Mouse (Mus musculus) ES-E14 (cell line): ENCODE measurements at regions not wholly inside any gene's neighbourhood (a gene's known extent, or its start where the extent isn't known, plus 50 kb on each side); places are given as distances from the start of the nearest gene placed in this dataset.

ENCODE experiments used
- DNase-seq: peaks from one replicate; pipeline ENCODE4 v3.0.0-alpha.2; 2013; ENCODE audit warnings: low read depth, low spot score
- H3K27ac ChIP-seq: 2 replicates; pipeline ENCODE4 v1.5.1; 2012; ENCODE audit warnings: low read depth, mild to moderate bottlenecking, low read length, moderate library complexity, mixed read lengths; ENCODE audit not compliant: poor library complexity, insufficient read depth, severe bottlenecking
- H3K36me3 ChIP-seq: 2 replicates; pipeline ENCODE4 v1.6.1; 2012; ENCODE audit warnings: mild to moderate bottlenecking, low read length, moderate library complexity, mixed read lengths; ENCODE audit not compliant: control insufficient read depth, poor library complexity, insufficient read depth, severe bottlenecking
- H3K4me1 ChIP-seq, 2 experiments: fragments of 150-350 bp in 1 of 2; sonication (generic) in 1 of 2; 2 replicates each; pipeline ENCODE4 v1.6.1; 2012; ENCODE audit warnings: low read length in 2 of 2, mild to moderate bottlenecking in 1 of 2, mixed read lengths in 1 of 2; ENCODE audit not compliant: control insufficient read depth in 2 of 2, insufficient read depth in 2 of 2, poor library complexity in 1 of 2
- H3K4me3 ChIP-seq, 2 experiments: fragments of 150-350 bp in 1 of 2; sonication (generic) in 1 of 2; 2 replicates each; pipeline ENCODE4 v1.5.1; 2012; ENCODE audit warnings: low read length in 2 of 2, low read depth in 1 of 2, mild to moderate bottlenecking in 1 of 2, mixed read lengths in 1 of 2; ENCODE audit not compliant: insufficient read depth in 1 of 2, poor library complexity in 1 of 2, severe bottlenecking in 1 of 2
- H3K9ac ChIP-seq: 2 replicates; pipeline ENCODE4 v1.6.1; 2012; ENCODE audit warnings: low read depth, mild to moderate bottlenecking, low read length, mixed read lengths; ENCODE audit not compliant: poor library complexity, insufficient read depth, severe bottlenecking
- H3K9me3 ChIP-seq: fragments of 150-350 bp; sonication (generic); 2 replicates; pipeline ENCODE4 v1.6.1; 2012; ENCODE audit warnings: low read depth, mild to moderate bottlenecking, low read length; ENCODE audit not compliant: control insufficient read depth, insufficient read depth
- CHD2 ChIP-seq: IDR thresholded peaks from 2 replicates; pipeline ENCODE4 v1.6.1; 2014; ENCODE audit warnings: mild to moderate bottlenecking, low read depth, low read length, inconsistent platforms
- HCFC1 ChIP-seq: IDR thresholded peaks from 2 replicates; pipeline ENCODE4 v1.6.1; 2012; ENCODE audit warnings: low read length, inconsistent platforms, borderline replicate concordance; ENCODE audit not compliant: insufficient read depth
- MAFK ChIP-seq: IDR thresholded peaks from 2 replicates; pipeline ENCODE4 v1.6.1; 2014; ENCODE audit warnings: mild to moderate bottlenecking, low read depth, low read length, inconsistent platforms; ENCODE audit not compliant: insufficient read depth
- ZC3H11A ChIP-seq: IDR thresholded peaks from 2 replicates; pipeline ENCODE4 v1.6.1; 2012; ENCODE audit warnings: low read depth, mild to moderate bottlenecking, inconsistent platforms, low read length, borderline replicate concordance
- ZNF384 ChIP-seq: IDR thresholded peaks from 2 replicates; pipeline ENCODE4 v1.6.1; 2012; ENCODE audit warnings: low read depth, low read length, inconsistent platforms
- in situ Hi-C, 2 experiments: fragments of 600-800 bp; cut with MboI; formaldehyde crosslinking; loops; one replicate each; pipeline ENCODE4 v1.15.1; 2025; ENCODE audit warnings: low sequenced_read_pairs in 2 of 2, inconsistent platforms in 1 of 2; ENCODE audit not compliant: unreplicated experiment in 2 of 2

DNA sequence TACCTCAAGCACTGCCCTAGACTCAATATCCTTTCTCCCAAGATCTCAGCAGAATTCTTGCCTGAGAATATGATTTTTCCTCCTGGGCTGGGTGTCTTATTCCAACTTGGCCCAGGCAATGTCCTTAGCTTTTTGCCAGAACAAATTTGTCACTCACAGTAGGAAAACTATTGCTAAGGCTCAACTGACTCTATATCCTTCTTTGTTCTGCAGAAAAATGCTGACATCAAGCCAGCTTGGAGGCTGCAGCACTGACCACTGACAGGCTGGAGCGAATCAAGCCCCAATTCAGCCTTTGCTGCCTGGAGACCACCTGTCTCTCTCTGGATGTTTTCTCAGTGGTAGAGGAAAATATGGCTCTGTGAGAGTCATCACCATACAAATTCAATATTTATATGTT is 572.8 kb downstream of the Nebl start:
- TF ChIP-seq ZC3H11A: no peak
- TF ChIP-seq MAFK: no peak
- no peak for TF ChIP-seq HCFC1
- TF ChIP-seq CHD2: no peak
- no peak for TF ChIP-seq ZNF384
- H3K9ac ChIP-seq: no peak overlapping the region
- DNase-seq: no peak
- H3K4me3 ChIP-seq: no peak overlapping the region
- H3K9me3 ChIP-seq: no peaks in the 10 kb centered on the region
- no peaks in the 10 kb centered on the region for H3K4me1 ChIP-seq
- H3K27ac ChIP-seq: no peak overlapping the region
- H3K36me3 ChIP-seq: no peaks in the 10 kb centered on the region
- in situ Hi-C loops: no loop called here

DNA sequence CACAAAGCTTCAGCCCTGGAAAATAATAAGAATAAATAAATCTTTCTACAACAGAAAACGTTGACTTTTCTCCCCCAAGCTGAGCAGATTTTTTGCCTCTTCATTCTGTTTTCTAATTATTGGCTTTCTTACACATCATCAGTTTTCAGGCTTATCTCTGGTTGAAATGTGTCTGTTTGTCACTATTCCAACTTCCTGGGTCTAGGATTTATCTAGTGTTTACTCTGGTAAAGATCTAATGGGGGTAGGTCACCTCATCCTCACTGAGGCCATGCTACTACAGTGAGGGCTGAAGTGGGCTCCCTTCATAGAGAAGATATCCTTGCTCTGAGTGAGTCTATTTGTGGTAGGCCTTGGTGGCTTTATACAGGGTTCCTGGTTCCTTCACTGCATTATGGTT is 573.9 kb downstream of the Nebl start:
- no peaks in the 10 kb centered on the region for H3K9me3 ChIP-seq
- no peaks in the 10 kb centered on the region for H3K4me1 ChIP-seq
- no peaks in the 10 kb centered on the region for H3K36me3 ChIP-seq
- H3K4me3 ChIP-seq: no peak overlapping the region
- H3K9ac ChIP-seq: no peak overlapping the region
- in situ Hi-C loops: no loop called here
- H3K27ac ChIP-seq: no peak overlapping the region
- TF ChIP-seq MAFK (no peak), ZC3H11A (no peak), CHD2 (no peak), ZNF384 (no peak), HCFC1 (no peak)
- DNase-seq: no peak

DNA sequence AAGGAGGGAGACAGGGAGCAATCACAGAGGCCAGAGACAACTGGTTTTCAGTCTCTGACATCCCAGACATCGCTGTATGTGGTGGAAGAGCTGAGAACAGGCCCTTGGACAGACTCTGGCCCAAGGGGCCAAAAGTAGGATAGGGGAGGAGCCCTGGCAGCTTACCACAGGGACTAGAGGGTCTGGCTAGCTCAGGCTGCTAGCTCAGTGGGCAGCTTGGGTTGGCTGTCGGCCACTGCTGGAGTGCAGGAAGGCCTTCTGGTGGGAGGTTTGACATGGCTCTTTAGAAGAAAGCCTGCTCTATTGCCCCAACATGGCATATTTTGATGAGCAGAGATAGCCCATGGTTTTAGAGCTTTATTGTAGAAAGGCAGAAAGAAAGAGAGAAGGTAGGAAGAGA is 575.7 kb downstream of the Nebl start:
- in situ Hi-C loops: no loop called here
- no peak overlapping the region for H3K9ac ChIP-seq

DNA sequence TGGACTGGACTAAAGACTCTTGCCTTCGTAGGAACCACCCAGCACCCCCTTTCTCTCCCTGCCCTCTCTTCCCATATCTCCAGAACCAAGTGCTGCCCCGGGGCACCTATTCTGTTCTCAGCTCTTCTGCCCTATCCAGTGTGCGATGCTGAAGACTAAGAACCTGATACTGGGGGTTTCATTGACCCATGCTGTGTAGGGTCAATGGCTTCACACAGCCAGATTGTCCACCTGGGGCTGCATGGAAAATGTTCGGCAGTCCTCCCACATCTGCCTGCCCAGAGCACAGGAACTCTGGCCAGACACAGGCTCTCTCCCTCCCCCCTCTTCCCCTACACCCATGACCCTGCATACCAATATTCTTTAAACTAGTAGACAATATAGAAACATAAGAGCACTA is 607.6 kb downstream of the Nebl start:
- no peak overlapping the region for H3K9ac ChIP-seq
- H3K4me3 ChIP-seq: no peak overlapping the region
- H3K4me1 ChIP-seq: no peaks in the 10 kb centered on the region
- H3K27ac ChIP-seq: no peak overlapping the region
- no peaks in the 10 kb centered on the region for H3K9me3 ChIP-seq
- H3K36me3 ChIP-seq: no peaks in the 10 kb centered on the region
- in situ Hi-C loops: no loop called here
- no peak for TF ChIP-seq ZC3H11A
- no peak for TF ChIP-seq CHD2
- no peak for TF ChIP-seq HCFC1
- no peak for TF ChIP-seq ZNF384
- TF ChIP-seq MAFK: no peak
- no peak for DNase-seq

More for the DNA sequence above, 575.7 kb downstream of the Nebl start:
- no peaks in the 10 kb centered on the region for H3K4me1 ChIP-seq
- no peak overlapping the region for H3K4me3 ChIP-seq
- TF ChIP-seq HCFC1: no peak
- TF ChIP-seq CHD2: no peak
- no peak for TF ChIP-seq ZC3H11A
- no peak for TF ChIP-seq MAFK
- TF ChIP-seq ZNF384: no peak
- no peak overlapping the region for H3K27ac ChIP-seq
- no peaks in the 10 kb centered on the region for H3K36me3 ChIP-seq
- DNase-seq: no peak
- H3K9me3 ChIP-seq: no peaks in the 10 kb centered on the region

DNA sequence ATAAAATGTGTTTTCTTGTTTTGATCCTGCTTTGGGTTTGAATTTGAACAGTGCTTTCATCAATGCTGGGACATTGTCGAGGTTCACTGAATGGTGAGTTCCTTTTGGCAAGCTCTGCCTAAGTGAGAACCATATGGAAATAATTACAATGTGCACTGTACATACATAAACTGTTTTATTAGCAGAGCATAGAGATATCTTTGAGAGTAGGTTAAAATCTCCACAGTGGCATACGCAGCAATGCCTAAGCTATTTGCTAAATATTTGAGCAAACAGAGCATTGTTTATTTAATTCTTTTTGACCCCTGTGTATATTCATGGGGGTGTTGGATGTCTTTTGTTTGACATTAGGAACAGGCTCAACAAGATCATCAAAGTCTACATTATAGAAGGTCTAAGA is 614.0 kb downstream of the Nebl start:
- H3K4me1 ChIP-seq: no peaks in the 10 kb centered on the region
- no peak for DNase-seq
- in situ Hi-C loops: no loop called here
- no peak for TF ChIP-seq MAFK
- no peak for TF ChIP-seq ZNF384
- no peak for TF ChIP-seq CHD2
- no peak for TF ChIP-seq HCFC1
- no peak for TF ChIP-seq ZC3H11A
- H3K36me3 ChIP-seq: no peaks in the 10 kb centered on the region
- H3K9ac ChIP-seq: no peak overlapping the region
- H3K9me3 ChIP-seq: no peaks in the 10 kb centered on the region
- H3K27ac ChIP-seq: no peak overlapping the region
- H3K4me3 ChIP-seq: no peak overlapping the region
